Mouse (Mus musculus): ENCODE data around the gene Rnf5. TPM values are rescaled to one million over a fixed set of nuclear protein-coding genes. Genes with fewer than 3 reads are reported as not detected.

Gene Rnf5
- polyA plus RNA-seq, 1 experiment from 2014 or later = 180 TPM

- no peak within 1 kb of the TSS for H3K27ac ChIP-seq (ENCODE audit: low read depth, low read length)
Measured at GRCm38 (mm10) chr17:34615871-34616270, 12.4 kb upstream of the Rnf5 start, which contains the start of gene Egfl8. Egfl8 (minus strand) TSS chr17:34615971.

GRCm38 (mm10) chr17:34613830-34614229 is 10.3 kb upstream of the Rnf5 start:
- DNase-seq (ENCODE audit: low spot score, missing footprints) (no peak), ATAC-seq (ENCODE audit: low FRiP score) (no peak)
- H3K9me3 ChIP-seq (ENCODE audit: control insufficient read depth, low read length) = no peaks in the 10 kb centered on the region
- H3K36me3 ChIP-seq (ENCODE audit: control insufficient read depth, insufficient read depth, low read length) = peaks cover 19% of the 10 kb centered on the region
- no peaks in the 10 kb centered on the region for H3K27me3 ChIP-seq (ENCODE audit: control insufficient read depth, insufficient read depth, low read length)
- no peak overlapping the region for H3K4me3 ChIP-seq (ENCODE audit: low read depth, low read length)
- WGBS = 92% methylated on average over 10 of the region's 10 CpGs
- H3K9ac ChIP-seq (ENCODE audit: low read length) = no peak overlapping the region
- no peaks in the 10 kb centered on the region for H3K4me1 ChIP-seq (ENCODE audit: control insufficient read depth, insufficient read depth, low read length)
- no peak overlapping the region for H3K27ac ChIP-seq (ENCODE audit: low read depth, low read length)
- no peak overlapping the region for H3K4me2 ChIP-seq

More at GRCm38 (mm10) chr17:34615871-34616270, 12.4 kb upstream of the Rnf5 start, which contains the start of gene Egfl8:
- 62% methylated on average over 6 of the region's 6 CpGs for WGBS
- Histone ChIP-seq H3K9me3 (ENCODE audit: control insufficient read depth, low read length) (no peaks in the 10 kb centered on the region), H3K4me1 (ENCODE audit: control insufficient read depth, insufficient read depth, low read length) (no peaks in the 10 kb centered on the region), H3K4me2 (no peak within 1 kb of the TSS), H3K27me3 (ENCODE audit: control insufficient read depth, insufficient read depth, low read length) (no peaks in the 10 kb centered on the region), H3K36me3 (ENCODE audit: control insufficient read depth, insufficient read depth, low read length) (peaks cover 17% of the 10 kb centered on the region), H3K4me3 (ENCODE audit: low read depth, low read length) (no peak within 1 kb of the TSS), H3K9ac (ENCODE audit: low read length) (no peak within 1 kb of the TSS; the same call in 1 of the 2 replicates)
- no peak for ATAC-seq (ENCODE audit: low FRiP score)
- no peak for DNase-seq (ENCODE audit: low spot score, missing footprints)

- Histone ChIP-seq H3K9ac (ENCODE audit: low read length) (no peak overlapping the region), H3K27me3 (ENCODE audit: control insufficient read depth, insufficient read depth, low read length) (no peaks in the 10 kb centered on the region), H3K4me1 (ENCODE audit: control insufficient read depth, insufficient read depth, low read length) (no peaks in the 10 kb centered on the region), H3K4me2 (no peak overlapping the region), H3K4me3 (ENCODE audit: low read depth, low read length) (no peak overlapping the region), H3K27ac (ENCODE audit: low read depth, low read length) (no peak overlapping the region), H3K36me3 (ENCODE audit: control insufficient read depth, insufficient read depth, low read length) (peaks cover 19% of the 10 kb centered on the region), H3K9me3 (ENCODE audit: control insufficient read depth, low read length) (no peaks in the 10 kb centered on the region)
- WGBS = 93% methylated on average over 11 of the region's 11 CpGs
- DNase-seq (ENCODE audit: low spot score, missing footprints) = no peak
- ATAC-seq (ENCODE audit: low FRiP score) = no peak
Measured at GRCm38 (mm10) chr17:34613054-34613645, 9.7 kb upstream of the Rnf5 start.

GRCm38 (mm10) chr17:34611050-34611449 is 7.6 kb upstream of the Rnf5 start:
- H3K27me3 ChIP-seq (ENCODE audit: control insufficient read depth, insufficient read depth, low read length) = no peaks in the 10 kb centered on the region
- WGBS = 93% methylated on average over 8 of the region's 8 CpGs
- no peak overlapping the region for H3K4me3 ChIP-seq (ENCODE audit: low read depth, low read length)
- H3K4me1 ChIP-seq (ENCODE audit: control insufficient read depth, insufficient read depth, low read length) = peaks cover 9% of the 10 kb centered on the region
- no peak overlapping the region for H3K9ac ChIP-seq (ENCODE audit: low read length)
- no peak overlapping the region for H3K4me2 ChIP-seq
- no peak for ATAC-seq (ENCODE audit: low FRiP score)
- no peaks in the 10 kb centered on the region for H3K9me3 ChIP-seq (ENCODE audit: control insufficient read depth, low read length)
- H3K27ac ChIP-seq (ENCODE audit: low read depth, low read length) = no peak overlapping the region
- peaks cover 19% of the 10 kb centered on the region for H3K36me3 ChIP-seq (ENCODE audit: control insufficient read depth, insufficient read depth, low read length)
- no peak for DNase-seq (ENCODE audit: low spot score, missing footprints)

GRCm38 (mm10) chr17:34607997-34608396 is 4.5 kb upstream of the Rnf5 start:
- no peaks in the 10 kb centered on the region for H3K9me3 ChIP-seq (ENCODE audit: control insufficient read depth, low read length)
- no peak overlapping the region for H3K4me2 ChIP-seq
- H3K36me3 ChIP-seq (ENCODE audit: control insufficient read depth, insufficient read depth, low read length) = peaks cover 17% of the 10 kb centered on the region
- H3K4me1 ChIP-seq (ENCODE audit: control insufficient read depth, insufficient read depth, low read length) = peaks cover 18% of the 10 kb centered on the region
- no peaks in the 10 kb centered on the region for H3K27me3 ChIP-seq (ENCODE audit: control insufficient read depth, insufficient read depth, low read length)
- ATAC-seq (ENCODE audit: low FRiP score) (no peak), DNase-seq (ENCODE audit: low spot score, missing footprints) (no peak)
- no peak overlapping the region for H3K9ac ChIP-seq (ENCODE audit: low read length)
- WGBS = 92% methylated on average over 7 of the region's 7 CpGs
- no peak overlapping the region for H3K4me3 ChIP-seq (ENCODE audit: low read depth, low read length)
- no peak overlapping the region for H3K27ac ChIP-seq (ENCODE audit: low read depth, low read length)

- WGBS = 19% methylated on average over 30 of the region's 32 CpGs
- H3K4me1 ChIP-seq (ENCODE audit: control insufficient read depth, insufficient read depth, low read length) = peaks cover 26% of the 10 kb centered on the region
- no peaks in the 10 kb centered on the region for H3K9me3 ChIP-seq (ENCODE audit: control insufficient read depth, low read length)
Measured at GRCm38 (mm10) chr17:34606186-34607039, 2.9 kb upstream of the Rnf5 start.

GRCm38 (mm10) chr17:34605609-34606008 is 2.1 kb upstream of the Rnf5 start:
- H3K4me1 ChIP-seq (ENCODE audit: control insufficient read depth, insufficient read depth, low read length) = peaks cover 26% of the 10 kb centered on the region
- under 1% methylated on average over 29 of the region's 30 CpGs for WGBS
- peak overlapping the region; percentile 99 for H3K4me3 ChIP-seq (ENCODE audit: low read depth, low read length)
- peak; percentile 51 for ATAC-seq (ENCODE audit: low FRiP score)
- H3K27me3 ChIP-seq (ENCODE audit: control insufficient read depth, insufficient read depth, low read length) = no peaks in the 10 kb centered on the region
- H3K4me2 ChIP-seq = peak overlapping the region; percentile 97
- H3K27ac ChIP-seq (ENCODE audit: low read depth, low read length) = peak overlapping the region; percentile 88
- H3K36me3 ChIP-seq (ENCODE audit: control insufficient read depth, insufficient read depth, low read length) = peaks cover 3% of the 10 kb centered on the region
- peak; percentile 99 for DNase-seq (ENCODE audit: low spot score, missing footprints)
- H3K9me3 ChIP-seq (ENCODE audit: control insufficient read depth, low read length) = no peaks in the 10 kb centered on the region
- H3K9ac ChIP-seq (ENCODE audit: low read length) = peak overlapping the region; percentile 96

More at GRCm38 (mm10) chr17:34606186-34607039, 2.9 kb upstream of the Rnf5 start:
- Histone ChIP-seq H3K27me3 (ENCODE audit: control insufficient read depth, insufficient read depth, low read length) (no peaks in the 10 kb centered on the region), H3K4me3 (ENCODE audit: low read depth, low read length) (peak overlapping the region; percentile 99), H3K9ac (ENCODE audit: low read length) (peak overlapping the region; percentile 96), H3K27ac (ENCODE audit: low read depth, low read length) (peak overlapping the region; percentile 88), H3K4me2 (peak overlapping the region; percentile 97), H3K36me3 (ENCODE audit: control insufficient read depth, insufficient read depth, low read length) (peaks cover 5% of the 10 kb centered on the region; the same call in 1 of the 2 replicates)
- DNase-seq (ENCODE audit: low spot score, missing footprints) (no peak), ATAC-seq (ENCODE audit: low FRiP score) (no peak)

- H3K36me3 ChIP-seq (ENCODE audit: control insufficient read depth, insufficient read depth, low read length) = peaks cover 7% of the 10 kb centered on the region
- H3K9ac ChIP-seq (ENCODE audit: low read length) = peak overlapping the region; percentile 96
- peaks cover 26% of the 10 kb centered on the region for H3K4me1 ChIP-seq (ENCODE audit: control insufficient read depth, insufficient read depth, low read length)
- WGBS = 17% methylated on average over 24 of the region's 24 CpGs
- ATAC-seq (ENCODE audit: low FRiP score) (no peak), DNase-seq (ENCODE audit: low spot score, missing footprints) (no peak)
- no peaks in the 10 kb centered on the region for H3K9me3 ChIP-seq (ENCODE audit: control insufficient read depth, low read length)
- H3K27ac ChIP-seq (ENCODE audit: low read depth, low read length) = peak overlapping the region; percentile 88
- H3K4me3 ChIP-seq (ENCODE audit: low read depth, low read length) = peak overlapping the region; percentile 99
- no peaks in the 10 kb centered on the region for H3K27me3 ChIP-seq (ENCODE audit: control insufficient read depth, insufficient read depth, low read length)
- H3K4me2 ChIP-seq = peak overlapping the region; percentile 97
Measured at GRCm38 (mm10) chr17:34604511-34605237, 1.2 kb upstream of the Rnf5 start.
